Mouse (Mus musculus) CD4-positive, CD25-positive, alpha-beta regulatory T cell, adult 4 months (primary cell): ENCODE measurements around the gene Wee1. TPM values are rescaled to one million over a fixed set of nuclear protein-coding genes. Genes with fewer than 3 reads are reported as not detected.
"Not testable (repeated sequence)": the region's sequence is repeated elsewhere in the genome, so short reads cannot be mapped to it uniquely, and the experiment has no call there.

Source experiments
- ATAC-seq: one replicate; pipeline ENCODE4 v1.8.0; 2017
- polyA plus RNA-seq, 2 experiments: library from polyadenylated mRNA; unstranded; fragments of 100-300 nt; shearing (Covaris generic); gene quantifications; one replicate each; pipeline ENCODE4 v1.2.1; 2017

Gene Wee1
- polyA plus RNA-seq, 2 experiments from 2014 or later, result 0.96 to 1.8 TPM

- ATAC-seq, result peak; percentile 30
Observed at GRCm38 (mm10) chr7:110122565-110123422, 948 bp downstream of the Wee1 start.

DNA sequence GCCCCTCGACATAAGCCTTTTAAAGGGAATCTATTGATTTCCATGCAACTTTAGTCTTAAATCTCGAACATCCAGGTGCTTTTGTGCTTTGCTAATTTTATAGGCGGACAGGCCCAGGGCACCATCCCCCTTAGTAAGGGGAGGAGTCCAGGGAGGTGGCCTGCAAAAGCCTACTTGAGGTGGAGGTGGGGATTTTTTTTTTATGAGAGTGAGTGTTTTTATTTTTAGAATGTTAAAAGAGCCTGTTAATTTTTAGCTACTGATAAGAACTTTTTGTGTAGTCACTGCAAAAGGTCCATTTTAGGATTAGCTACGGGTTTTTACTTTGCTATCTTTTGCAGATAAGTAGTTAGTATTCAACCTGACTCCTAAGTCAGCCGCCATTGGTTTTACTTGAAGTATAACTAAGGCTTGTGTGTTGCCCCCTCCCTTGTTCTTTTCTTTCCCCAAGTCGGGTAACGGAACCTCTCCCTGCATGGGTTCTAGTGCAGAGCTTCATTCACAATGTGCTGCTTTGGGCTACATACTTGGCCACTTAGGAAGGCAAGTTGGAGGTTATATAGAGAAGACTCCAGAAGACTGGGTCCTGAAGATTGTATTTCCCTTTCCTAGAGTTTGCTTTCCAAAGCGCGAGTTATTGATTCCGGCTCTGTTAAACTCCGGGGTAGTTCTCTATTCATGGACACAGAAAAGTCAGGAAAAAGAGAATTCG lies 2.2 kb downstream of the Wee1 start:
- no peak for ATAC-seq

- no peak for ATAC-seq
Observed at GRCm38 (mm10) chr7:110128566-110128965, 6.7 kb downstream of the Wee1 start.

DNA sequence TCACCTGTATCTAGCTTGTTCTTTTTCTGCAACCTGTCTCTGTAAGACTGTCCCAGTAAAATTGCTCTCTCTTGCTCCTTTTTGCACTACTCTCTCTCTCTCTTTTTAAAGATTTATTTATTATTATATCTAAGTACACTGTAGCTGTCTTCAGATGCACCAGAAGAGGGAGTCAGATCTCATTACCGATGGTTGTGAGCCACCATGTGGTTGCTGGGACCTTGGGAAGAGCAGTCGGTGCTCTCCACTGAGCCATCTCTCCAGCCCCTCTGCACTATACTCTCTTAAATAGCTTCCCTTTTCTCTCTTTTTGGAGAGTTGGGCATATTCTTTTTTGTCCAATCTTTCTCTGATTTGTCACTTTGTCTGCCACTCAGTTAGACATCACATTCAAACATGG lies 10.4 kb downstream of the Wee1 start:
- not testable (repeated sequence) for ATAC-seq

DNA sequence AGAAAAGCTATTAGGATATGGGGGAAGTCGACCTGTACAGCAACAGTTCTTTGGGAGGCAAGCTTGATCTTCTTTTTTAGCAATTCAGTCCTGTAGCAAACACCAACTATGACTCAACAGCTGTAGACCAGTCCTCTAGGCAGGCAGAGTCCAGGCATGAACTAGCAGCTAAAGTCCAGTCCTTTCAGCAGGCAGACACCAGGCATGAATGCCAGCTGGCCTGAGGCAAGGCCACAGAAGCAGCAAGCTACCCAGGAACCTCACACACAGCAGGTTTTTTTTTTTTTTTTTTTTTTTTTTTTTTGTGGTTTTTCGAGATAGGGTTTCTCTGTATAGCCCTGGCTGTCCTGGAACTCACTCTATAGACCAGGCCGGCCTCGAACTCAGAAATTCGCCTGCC lies 12.1 kb downstream of the Wee1 start:
- no peak for ATAC-seq

DNA sequence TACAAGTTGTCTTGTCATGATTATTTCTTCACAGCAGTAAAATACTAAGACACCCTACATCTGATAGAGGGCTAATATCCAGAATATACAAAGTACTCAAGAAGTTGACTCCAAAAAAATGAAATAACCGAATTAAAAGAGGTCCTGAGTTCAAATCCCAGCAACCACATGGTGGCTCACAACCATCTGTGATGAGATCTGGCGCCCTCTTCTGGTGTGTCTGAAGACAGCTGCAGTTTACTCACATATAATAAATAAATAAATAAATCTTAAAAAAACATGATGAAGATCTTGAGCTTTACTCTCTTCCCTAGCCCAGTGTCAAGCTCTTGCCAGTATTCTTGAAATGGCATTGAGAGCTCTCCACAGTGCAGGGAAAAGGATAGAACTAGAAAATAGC lies 16.7 kb downstream of the Wee1 start:
- no peak for ATAC-seq

GRCm38 (mm10) chr7:110143863-110144262 lies 22.0 kb downstream of the Wee1 start:
- ATAC-seq, result no peak

DNA sequence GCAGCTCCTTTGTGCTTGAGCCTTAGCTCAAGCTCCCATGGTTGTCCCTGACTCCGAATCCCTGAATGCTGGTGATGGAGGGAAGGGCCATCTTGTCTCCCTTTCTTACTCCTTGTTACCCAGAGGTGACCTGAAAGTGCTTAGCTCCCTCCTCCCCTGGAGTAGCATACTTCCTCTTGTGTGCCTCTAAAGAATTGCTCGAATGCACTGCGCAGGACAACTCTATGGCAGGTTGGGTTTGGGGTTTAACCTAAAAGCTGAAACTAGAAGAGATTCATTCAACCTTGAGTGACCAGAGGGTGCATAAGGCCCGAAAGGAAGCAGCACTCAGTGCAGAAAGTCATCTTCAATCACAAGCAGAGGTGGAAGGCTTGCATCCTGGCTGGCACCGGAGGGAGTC lies 31.0 kb downstream of the Wee1 start:
- no peak for ATAC-seq

- no peak for ATAC-seq
Observed at GRCm38 (mm10) chr7:110156712-110157260, 34.9 kb downstream of the Wee1 start.

DNA sequence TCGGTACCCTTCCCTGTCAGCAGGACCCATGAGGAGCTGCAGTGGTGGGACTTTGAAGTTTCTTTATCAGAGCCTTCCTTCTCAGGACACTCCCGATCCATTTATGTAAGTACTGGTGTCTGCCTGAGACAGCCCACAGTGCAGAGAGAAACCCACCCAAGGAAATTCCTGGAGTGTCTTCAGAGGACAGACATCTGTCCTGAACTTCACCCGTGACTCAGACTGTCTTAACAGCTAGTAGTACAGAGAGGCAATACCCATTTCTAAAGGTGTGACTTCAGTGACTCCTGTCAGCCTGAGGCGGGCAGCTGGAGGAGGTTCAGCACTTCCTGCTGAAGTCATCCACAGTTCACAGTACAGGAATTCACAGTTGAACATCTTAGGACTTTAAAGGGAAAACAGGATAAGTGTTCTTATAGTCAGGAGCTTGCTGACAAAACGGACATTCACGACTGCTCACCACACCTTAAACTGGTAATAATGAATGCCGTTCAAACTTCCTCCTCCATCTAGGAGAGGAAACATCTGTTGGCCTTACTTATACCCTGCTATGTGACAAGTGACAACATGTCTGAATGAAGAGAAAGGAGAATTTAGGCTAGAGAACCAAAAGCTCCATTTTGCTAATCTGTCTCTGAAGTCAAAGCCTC lies 35.5 kb downstream of the Wee1 start:
- ATAC-seq, result peak; percentile 34

GRCm38 (mm10) chr7:110158073-110158472 lies 36.2 kb downstream of the Wee1 start:
- no peak for ATAC-seq

GRCm38 (mm10) chr7:110160109-110160508 lies 38.3 kb downstream of the Wee1 start:
- not testable (repeated sequence) for ATAC-seq

DNA sequence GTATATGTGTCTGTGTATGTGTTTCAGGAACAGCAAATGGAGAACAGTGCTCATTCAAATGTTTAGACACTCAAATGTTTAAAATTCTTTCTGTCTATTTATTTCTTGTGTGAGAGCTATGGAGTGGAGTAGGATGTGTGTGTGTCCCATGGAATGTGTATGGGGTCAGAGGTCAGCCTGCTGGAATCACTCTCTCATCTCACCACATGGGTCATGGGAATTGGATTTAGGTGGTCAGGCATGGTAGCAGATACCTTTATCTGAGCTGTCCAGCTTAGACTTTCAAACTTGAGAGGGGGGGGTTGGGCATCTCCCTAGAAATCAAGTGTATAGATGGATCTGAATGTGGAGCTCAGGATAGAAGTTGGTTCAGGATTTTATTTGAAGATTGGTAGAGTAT lies 38.8 kb downstream of the Wee1 start:
- no peak for ATAC-seq

- ATAC-seq, result no peak
Observed at GRCm38 (mm10) chr7:110163024-110163423, 41.2 kb downstream of the Wee1 start.

GRCm38 (mm10) chr7:110164103-110164681 lies 42.3 kb downstream of the Wee1 start:
- peak; percentile 70 for ATAC-seq

- ATAC-seq, result peak; percentile 89
Observed at GRCm38 (mm10) chr7:110164712-110165122, 42.9 kb downstream of the Wee1 start.

DNA sequence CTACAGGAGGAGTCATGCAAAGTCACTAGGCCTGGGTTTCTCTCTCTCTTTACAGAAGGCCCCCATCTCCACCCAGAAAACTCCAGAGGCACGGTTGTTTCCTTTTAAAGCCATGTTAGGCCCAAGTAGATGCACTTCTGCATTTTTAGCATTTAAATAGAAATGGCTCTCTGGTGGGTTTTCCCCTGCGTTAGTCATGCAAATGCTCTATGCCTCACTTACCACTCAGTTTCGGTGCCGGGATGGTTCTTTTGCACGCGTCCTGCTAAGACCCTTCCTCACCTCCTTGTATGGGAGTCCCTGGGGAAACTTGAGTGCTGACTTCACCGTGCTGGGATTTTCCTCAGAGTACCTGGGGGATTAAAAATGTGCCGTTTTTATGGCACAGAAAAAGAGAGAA lies 44.4 kb downstream of the Wee1 start:
- peak; percentile 39 for ATAC-seq

- no peak for ATAC-seq
Observed at GRCm38 (mm10) chr7:110179208-110179607, 57.4 kb downstream of the Wee1 start.

DNA sequence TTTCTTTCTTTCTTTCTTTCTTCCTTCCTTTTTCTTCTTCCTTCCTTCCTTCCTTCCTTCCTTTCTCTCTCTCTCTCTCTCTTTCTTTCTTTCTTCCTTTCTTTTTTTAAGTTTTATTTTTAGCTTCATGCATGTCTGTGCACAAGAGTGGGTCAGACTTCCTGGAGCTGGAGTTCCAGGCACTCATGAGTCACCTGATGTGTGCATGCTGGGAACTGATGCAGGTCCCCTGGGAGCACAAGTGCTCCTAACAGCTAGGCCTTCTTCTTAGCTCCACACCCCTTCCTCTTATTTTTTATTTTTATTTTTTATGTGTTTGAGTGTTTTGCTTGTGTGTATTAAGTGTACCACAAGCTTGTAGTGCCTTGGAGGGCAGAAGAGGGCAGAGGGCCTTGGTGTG lies 58.8 kb downstream of the Wee1 start:
- ATAC-seq, result no peak

DNA sequence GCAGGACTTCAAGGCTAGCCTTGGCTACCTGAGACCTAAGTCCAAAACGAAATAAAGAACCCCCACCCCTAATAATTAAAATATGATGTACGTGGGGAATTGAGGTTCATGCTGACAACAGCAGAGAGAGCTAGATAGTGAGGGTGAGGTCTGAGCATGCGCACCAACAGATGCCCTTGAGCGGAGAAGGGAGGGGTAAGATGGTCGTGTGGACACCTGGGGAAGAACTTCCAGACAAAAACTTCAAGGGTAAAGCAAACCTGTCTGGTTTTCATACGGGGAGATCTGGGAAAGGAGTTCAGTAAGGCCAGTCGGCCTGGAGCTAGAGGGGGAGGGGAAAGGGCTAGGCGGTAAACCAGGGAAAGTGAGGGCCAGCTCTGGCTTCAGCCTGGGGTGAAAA lies 59.6 kb downstream of the Wee1 start:
- no peak for ATAC-seq

- no peak for ATAC-seq
Observed at GRCm38 (mm10) chr7:110184608-110185007, 62.8 kb downstream of the Wee1 start.

DNA sequence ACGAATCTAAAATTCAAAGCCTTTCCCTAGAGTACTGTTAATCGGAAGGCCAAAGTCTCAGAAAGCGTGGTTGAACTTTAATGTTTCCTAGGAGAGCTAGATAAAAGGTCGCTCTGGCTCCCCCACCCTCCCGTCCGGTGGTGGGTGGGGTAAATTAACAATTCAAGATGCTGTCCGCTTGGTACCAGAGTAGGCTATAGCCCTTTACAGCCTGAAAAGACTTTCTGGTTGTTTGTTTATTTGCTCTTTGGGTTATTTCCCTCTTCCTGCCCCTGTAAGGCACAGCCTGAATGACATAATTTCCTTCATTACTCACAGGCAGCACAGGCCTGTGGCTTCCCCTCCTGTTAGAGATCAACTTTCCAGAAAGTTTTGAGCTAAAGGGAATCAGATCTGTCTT lies 68.1 kb downstream of the Wee1 start:
- peak; percentile 78 for ATAC-seq
